Mouse (Mus musculus) stomach, postnatal 0 days (tissue): ENCODE measurements around the gene Irx3.

Experiments
- CTCF ChIP-seq: IDR thresholded peaks from 2 replicates; pipeline ENCODE4 v1.5.1; 2016; ENCODE audit warnings: antibody characterized with exemption, low read depth, mild to moderate bottlenecking, moderate library complexity
- EP300 ChIP-seq: optimal IDR thresholded peaks from 2 replicates; pipeline ENCODE3; 2016; ENCODE audit warnings: antibody characterized with exemption

DNA sequence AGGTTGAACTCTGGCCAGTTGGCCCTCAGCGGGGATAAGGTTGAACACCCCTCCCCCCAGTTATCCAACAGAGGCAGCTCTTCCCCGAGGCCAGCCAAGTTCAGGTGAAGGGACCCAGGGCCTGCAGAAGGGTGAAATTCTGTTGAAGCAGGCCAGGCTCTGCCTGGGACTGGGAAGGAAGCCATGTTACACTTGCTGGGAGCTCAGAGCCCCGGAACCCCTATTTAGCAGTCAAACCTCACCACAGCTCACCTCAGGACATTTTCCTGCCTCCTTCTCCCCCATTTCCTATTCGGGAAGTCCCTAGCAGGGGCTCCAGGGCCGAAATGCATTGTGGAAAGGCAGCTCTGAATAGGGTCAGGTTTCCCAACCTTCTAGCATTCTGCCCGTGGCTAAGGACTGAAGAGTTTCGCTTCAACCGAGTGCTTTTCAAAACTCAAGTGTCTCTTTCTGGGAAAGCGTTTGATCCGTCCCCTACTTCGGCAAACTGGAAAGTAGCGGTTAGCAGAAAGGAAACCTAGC is 4.9 kb upstream of the Irx3 start:
- TF ChIP-seq CTCF, result no peak
- no peak for TF ChIP-seq EP300
